Mouse (Mus musculus) gastrocnemius, postnatal 10 days (tissue): ENCODE data around the gene Rnf38. TPM values are rescaled to one million over a fixed set of nuclear protein-coding genes. Genes with fewer than 3 reads are reported as not detected.

Experiments
- DNase-seq: peaks from one replicate; pipeline ENCODE4 v3.0.0; 2021; ENCODE audit warnings: mixed read lengths
- total RNA-seq, 2 experiments: library from RNA; stranded (reverse); gene quantifications; 2 replicates each; pipeline ENCODE4 v1.2.3; 2021

Gene Rnf38
- total RNA-seq, 2 experiments from 2014 or later: 18.8 to 27.7 TPM

- no peak for DNase-seq
These were observed 114.0 kb downstream of the Rnf38 start for GRCm38 (mm10) chr4:44119410-44120201.

- no peak for DNase-seq
These were observed 118.5 kb downstream of the Rnf38 start for GRCm38 (mm10) chr4:44115046-44115445.

- DNase-seq: no peak
These were observed 120.0 kb downstream of the Rnf38 start for GRCm38 (mm10) chr4:44113393-44114138.

- DNase-seq: no peak
These were observed 120.8 kb downstream of the Rnf38 start for GRCm38 (mm10) chr4:44112741-44113140.

GRCm38 (mm10) chr4:44110771-44111170 is 122.8 kb downstream of the Rnf38 start:
- DNase-seq: no peak

GRCm38 (mm10) chr4:44108297-44108696 is 125.3 kb downstream of the Rnf38 start:
- DNase-seq: no peak

GRCm38 (mm10) chr4:44107339-44107738 is 126.2 kb downstream of the Rnf38 start:
- DNase-seq: no peak

- no peak for DNase-seq
These were observed 127.2 kb downstream of the Rnf38 start for GRCm38 (mm10) chr4:44106297-44106821.

- DNase-seq: no peak
These were observed 129.2 kb downstream of the Rnf38 start for GRCm38 (mm10) chr4:44104195-44104917.

- DNase-seq: no peak
These were observed 130.0 kb downstream of the Rnf38 start for GRCm38 (mm10) chr4:44103620-44104019.

GRCm38 (mm10) chr4:44097576-44098335 is 135.8 kb downstream of the Rnf38 start:
- no peak for DNase-seq

GRCm38 (mm10) chr4:44094475-44094874 is 139.1 kb downstream of the Rnf38 start:
- DNase-seq: no peak

- no peak for DNase-seq
These were observed 141.2 kb downstream of the Rnf38 start for GRCm38 (mm10) chr4:44092359-44092758.

GRCm38 (mm10) chr4:44085566-44085965 is 148.0 kb downstream of the Rnf38 start:
- no peak for DNase-seq

GRCm38 (mm10) chr4:44084602-44085325 is 148.8 kb downstream of the Rnf38 start:
- DNase-seq: no peak

GRCm38 (mm10) chr4:44083945-44084344 is 149.6 kb downstream of the Rnf38 start, which contains the start of gene Gne:
Gene Gne (minus strand): TSS chr4:44084177.
- no peak for DNase-seq

GRCm38 (mm10) chr4:44078358-44078933 is 155.1 kb downstream of the Rnf38 start:
- no peak for DNase-seq
